Mouse (Mus musculus): ENCODE data around the gene Atxn10. TPM values are rescaled to one million over a fixed set of nuclear protein-coding genes. Genes with fewer than 3 reads are reported as not detected.

Atxn10 gene
- polyA plus RNA-seq, 1 experiment from 2014 or later: 345 TPM

DNA sequence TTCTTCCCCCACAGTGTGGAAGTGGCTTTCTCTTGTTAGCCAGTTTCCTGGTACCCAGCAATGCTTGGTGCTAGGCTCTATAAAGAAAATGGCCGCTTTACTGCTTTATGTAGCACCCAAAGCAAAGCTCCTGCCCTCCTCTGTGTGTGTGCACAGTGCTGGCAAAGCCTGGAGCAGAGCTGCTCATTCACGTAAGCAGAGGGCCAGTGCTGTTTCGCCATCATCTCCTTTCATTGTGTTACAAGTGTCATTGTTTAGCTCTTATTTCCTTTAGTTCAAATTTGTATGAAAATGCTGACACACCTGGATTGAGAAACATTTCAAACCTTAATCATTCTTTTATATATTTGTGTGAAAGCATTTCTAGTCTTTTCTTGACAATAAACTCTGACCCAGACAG is 69.5 kb downstream of the Atxn10 start:
- Histone ChIP-seq H3K9ac (no peak overlapping the region), H3K27me3 (no peaks in the 10 kb centered on the region), H3K36me3 (0 out of 2 replicates have a peak, but pooled peaks cover 3% of the 10 kb centered on the region), H3K27ac (no peak overlapping the region), H3K4me1 (0 out of 2 replicates have a peak, but pooled peaks cover 4% of the 10 kb centered on the region), H3K9me3 (no peaks in the 10 kb centered on the region), H3K4me2 (replicated peaks) (no peak overlapping the region), H3K4me3 (no peak overlapping the region)
- ATAC-seq (ENCODE audit: insufficient number of reproducible peaks, insufficient read depth, low FRiP score, low TSS enrichment): no peak
- 93% methylated on average over 3 of the region's 3 CpGs for WGBS

DNA sequence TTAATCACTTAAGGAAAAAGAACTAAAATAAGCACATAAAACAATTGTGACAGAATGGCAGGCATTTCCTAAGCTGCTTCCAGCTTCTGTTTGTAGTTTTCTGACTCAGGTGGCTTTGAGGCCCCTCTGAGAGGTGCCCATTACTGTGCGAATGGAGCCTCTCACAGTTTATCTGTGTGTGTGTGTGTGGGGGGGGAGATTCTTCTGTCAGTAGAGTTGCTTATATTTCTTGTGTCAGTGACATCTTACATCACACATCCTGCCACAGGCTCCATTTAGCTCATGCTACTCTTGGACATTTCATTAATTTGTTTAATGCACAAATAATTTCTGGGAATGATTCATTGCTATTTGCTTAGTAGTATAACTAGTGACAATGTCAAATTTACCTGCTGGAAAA is 70.8 kb downstream of the Atxn10 start:
- ATAC-seq (ENCODE audit: insufficient number of reproducible peaks, insufficient read depth, low FRiP score, low TSS enrichment): no peak
- H3K36me3 ChIP-seq: no peaks in the 10 kb centered on the region
- H3K9ac ChIP-seq: no peak overlapping the region
- no peak overlapping the region for H3K27ac ChIP-seq
- no peak overlapping the region for H3K4me3 ChIP-seq
- WGBS: 78% methylated on average over 1 of the region's 1 CpGs
- 0 out of 2 replicates have a peak, but pooled peaks cover 4% of the 10 kb centered on the region for H3K4me1 ChIP-seq
- no peak overlapping the region for H3K4me2 ChIP-seq (replicated peaks)
- H3K9me3 ChIP-seq: no peaks in the 10 kb centered on the region
- H3K27me3 ChIP-seq: no peaks in the 10 kb centered on the region

DNA sequence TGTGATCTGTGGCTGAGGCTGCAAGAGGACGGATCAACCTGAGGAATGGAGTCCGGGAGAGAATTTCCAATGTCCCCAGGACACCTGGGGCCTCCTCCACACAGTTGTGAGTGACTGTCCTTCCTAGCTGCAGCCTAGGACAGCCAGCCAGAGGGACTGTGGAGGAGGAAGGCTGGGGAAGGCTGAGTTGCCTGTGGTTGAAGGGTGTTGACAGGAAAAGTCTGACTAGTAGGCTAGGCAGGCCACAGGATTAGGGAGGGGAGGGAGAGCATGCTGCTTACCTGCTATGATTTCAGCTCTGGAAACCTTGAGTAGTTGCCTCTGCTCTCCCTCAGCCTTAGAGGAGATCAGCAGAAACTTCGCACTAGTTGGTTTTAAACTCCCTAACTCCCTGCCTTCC is 71.3 kb downstream of the Atxn10 start:
- H3K9ac ChIP-seq: no peak overlapping the region

DNA sequence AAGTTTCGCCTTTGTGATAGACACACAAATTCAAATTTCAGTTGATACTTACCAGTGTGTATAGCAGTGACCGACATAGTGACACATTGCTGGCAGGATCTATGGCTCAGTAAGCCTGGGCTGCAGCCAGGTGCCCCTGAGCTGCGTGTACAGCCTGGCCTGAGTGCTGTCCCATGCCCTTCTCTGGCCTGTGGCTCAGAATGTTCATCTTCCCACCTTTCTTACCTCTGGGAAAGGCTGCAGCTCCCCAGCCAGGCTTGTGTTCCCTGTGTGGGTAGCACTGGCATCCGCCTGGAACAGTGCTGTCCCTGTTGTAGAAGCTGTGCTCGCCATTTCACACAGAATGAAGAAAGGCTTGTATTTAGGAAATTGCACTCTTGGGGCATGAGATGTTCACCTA is 72.7 kb downstream of the Atxn10 start:
- Histone ChIP-seq H3K27me3 (no peaks in the 10 kb centered on the region), H3K9ac (no peak overlapping the region), H3K9me3 (no peaks in the 10 kb centered on the region), H3K36me3 (no peaks in the 10 kb centered on the region), H3K4me2 (replicated peaks) (no peak overlapping the region), H3K4me3 (no peak overlapping the region), H3K27ac (no peak overlapping the region), H3K4me1 (0 out of 2 replicates have a peak, but pooled peaks cover 4% of the 10 kb centered on the region)
- no peak for ATAC-seq (ENCODE audit: insufficient number of reproducible peaks, insufficient read depth, low FRiP score, low TSS enrichment)
- 81% methylated on average over 5 of the region's 5 CpGs for WGBS

More for the DNA sequence above, 71.3 kb downstream of the Atxn10 start:
- WGBS: 80% methylated on average over 3 of the region's 3 CpGs
- Histone ChIP-seq H3K27me3 (no peaks in the 10 kb centered on the region), H3K4me1 (0 out of 2 replicates have a peak, but pooled peaks cover 4% of the 10 kb centered on the region), H3K9me3 (no peaks in the 10 kb centered on the region), H3K4me2 (replicated peaks) (no peak overlapping the region), H3K36me3 (no peaks in the 10 kb centered on the region), H3K4me3 (no peak overlapping the region), H3K27ac (0 out of 2 replicates have a peak overlapping the region, but pooled peaks have one; percentile 30)
- ATAC-seq (ENCODE audit: insufficient number of reproducible peaks, insufficient read depth, low FRiP score, low TSS enrichment): no peak

DNA sequence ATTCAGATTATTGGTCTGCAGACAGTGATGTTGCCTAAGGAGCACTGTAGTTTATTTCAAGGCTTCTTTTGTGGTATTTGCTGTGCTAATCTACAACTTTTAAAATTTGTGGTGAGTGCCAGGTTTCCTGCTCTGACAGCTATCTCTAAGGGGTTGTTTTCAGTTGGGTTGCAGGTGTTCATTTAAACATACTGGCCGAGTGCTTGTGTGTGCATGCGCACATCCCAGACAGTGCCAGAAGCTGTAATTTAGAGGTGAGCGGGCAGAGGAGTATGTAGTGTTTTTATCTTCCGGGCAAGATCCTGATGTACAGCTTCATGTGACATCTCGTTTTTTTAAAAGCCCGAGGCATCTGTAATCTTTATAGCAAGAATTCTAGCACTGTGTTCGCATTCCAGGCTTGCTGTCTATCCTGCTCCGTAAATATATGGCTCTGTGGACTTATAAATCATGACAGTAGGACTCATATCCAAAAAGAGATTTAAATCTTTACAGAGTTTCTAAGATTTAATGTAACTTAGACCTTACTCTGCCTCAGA is 73.3 kb downstream of the Atxn10 start:
- WGBS: 80% methylated on average over 8 of the region's 8 CpGs
- Histone ChIP-seq H3K27ac (no peak overlapping the region), H3K9ac (no peak overlapping the region), H3K4me2 (replicated peaks) (no peak overlapping the region), H3K27me3 (no peaks in the 10 kb centered on the region), H3K9me3 (no peaks in the 10 kb centered on the region), H3K4me1 (0 out of 2 replicates have a peak, but pooled peaks cover 4% of the 10 kb centered on the region), H3K4me3 (no peak overlapping the region), H3K36me3 (no peaks in the 10 kb centered on the region)
- no peak for ATAC-seq (ENCODE audit: insufficient number of reproducible peaks, insufficient read depth, low FRiP score, low TSS enrichment)

DNA sequence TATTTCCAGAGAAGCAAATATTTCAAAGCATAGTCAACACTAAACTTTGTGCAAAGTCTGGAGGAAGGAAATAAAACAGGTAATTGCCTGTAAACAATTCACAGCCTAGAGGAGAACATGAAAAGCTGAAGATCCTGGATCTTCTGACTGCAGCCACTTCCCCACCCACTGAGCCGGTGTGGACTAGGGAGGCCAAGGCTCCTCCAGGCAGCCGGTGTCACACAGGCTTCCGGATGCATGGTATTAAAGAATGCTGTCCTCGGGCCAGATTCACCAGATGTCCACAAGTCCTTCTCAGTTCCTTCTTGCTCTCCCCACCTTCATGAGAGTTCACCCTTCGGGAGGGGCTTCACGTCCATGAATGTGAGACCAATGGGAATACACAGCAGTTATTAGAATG is 73.8 kb downstream of the Atxn10 start:
- no peak for ATAC-seq (ENCODE audit: insufficient number of reproducible peaks, insufficient read depth, low FRiP score, low TSS enrichment)
- WGBS: 65% methylated on average over 6 of the region's 6 CpGs

DNA sequence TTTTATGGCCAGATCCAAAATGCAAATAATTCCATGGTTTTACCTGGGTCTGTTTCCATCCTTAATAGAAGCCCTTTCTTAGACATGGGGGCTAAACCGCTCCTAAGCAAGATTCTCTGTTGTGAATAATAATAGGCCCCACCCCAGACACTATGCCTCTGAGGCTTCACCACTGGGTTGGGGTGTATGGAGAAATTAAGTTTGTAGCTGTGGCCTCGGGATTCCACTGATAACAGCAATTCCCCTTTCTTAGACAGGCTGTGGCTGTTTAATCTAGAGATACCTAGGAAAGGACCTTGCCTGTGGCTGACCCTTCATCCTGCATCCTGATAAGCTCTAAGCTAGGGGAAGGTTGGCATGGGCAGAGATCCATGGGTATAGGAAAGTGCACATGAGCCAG is 78.6 kb downstream of the Atxn10 start:
- no peak for ATAC-seq (ENCODE audit: insufficient number of reproducible peaks, insufficient read depth, low FRiP score, low TSS enrichment)
- H3K4me2 ChIP-seq (replicated peaks): no peak overlapping the region
- 82% methylated on average over 2 of the region's 2 CpGs for WGBS
- no peaks in the 10 kb centered on the region for H3K9me3 ChIP-seq
- no peak overlapping the region for H3K9ac ChIP-seq
- H3K4me1 ChIP-seq: no peaks in the 10 kb centered on the region
- no peaks in the 10 kb centered on the region for H3K27me3 ChIP-seq
- no peak overlapping the region for H3K27ac ChIP-seq
- H3K36me3 ChIP-seq: 0 out of 2 replicates have a peak, but pooled peaks cover 11% of the 10 kb centered on the region
- no peak overlapping the region for H3K4me3 ChIP-seq

More for the DNA sequence above, 73.8 kb downstream of the Atxn10 start:
- Histone ChIP-seq H3K27ac (no peak overlapping the region), H3K4me1 (0 out of 2 replicates have a peak, but pooled peaks cover under 1% of the 10 kb centered on the region), H3K27me3 (no peaks in the 10 kb centered on the region), H3K9me3 (no peaks in the 10 kb centered on the region), H3K4me2 (replicated peaks) (no peak overlapping the region), H3K4me3 (no peak overlapping the region), H3K36me3 (0 out of 2 replicates have a peak, but pooled peaks cover under 1% of the 10 kb centered on the region), H3K9ac (no peak overlapping the region)

DNA sequence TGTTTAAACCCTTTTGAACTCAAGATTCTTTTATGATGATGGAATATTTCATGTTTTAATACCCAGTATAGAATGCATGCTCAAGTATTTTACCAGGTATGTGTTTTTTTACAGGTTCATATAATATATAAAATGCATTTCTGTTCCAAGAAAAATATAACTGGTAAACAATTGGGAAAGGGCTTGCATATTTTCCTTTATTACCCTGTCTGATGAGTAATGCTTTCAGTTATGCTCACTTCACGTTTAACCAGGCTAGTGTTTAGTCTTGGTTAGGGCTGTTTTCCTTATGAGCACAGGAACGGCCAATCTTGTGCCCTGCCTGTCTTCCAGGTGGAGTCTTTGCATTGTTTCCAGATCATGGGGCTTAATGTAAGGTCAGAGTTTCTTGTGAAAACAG is 84.6 kb downstream of the Atxn10 start:
- no peak overlapping the region for H3K4me2 ChIP-seq (replicated peaks)
- no peaks in the 10 kb centered on the region for H3K4me1 ChIP-seq
- H3K9me3 ChIP-seq: no peaks in the 10 kb centered on the region
- H3K27me3 ChIP-seq: no peaks in the 10 kb centered on the region
- no peak for ATAC-seq (ENCODE audit: insufficient number of reproducible peaks, insufficient read depth, low FRiP score, low TSS enrichment)
- WGBS: 68% methylated on average over 2 of the region's 2 CpGs
- H3K36me3 ChIP-seq: 0 out of 2 replicates have a peak, but pooled peaks cover 6% of the 10 kb centered on the region
- no peak overlapping the region for H3K9ac ChIP-seq
- H3K27ac ChIP-seq: no peak overlapping the region
- no peak overlapping the region for H3K4me3 ChIP-seq

DNA sequence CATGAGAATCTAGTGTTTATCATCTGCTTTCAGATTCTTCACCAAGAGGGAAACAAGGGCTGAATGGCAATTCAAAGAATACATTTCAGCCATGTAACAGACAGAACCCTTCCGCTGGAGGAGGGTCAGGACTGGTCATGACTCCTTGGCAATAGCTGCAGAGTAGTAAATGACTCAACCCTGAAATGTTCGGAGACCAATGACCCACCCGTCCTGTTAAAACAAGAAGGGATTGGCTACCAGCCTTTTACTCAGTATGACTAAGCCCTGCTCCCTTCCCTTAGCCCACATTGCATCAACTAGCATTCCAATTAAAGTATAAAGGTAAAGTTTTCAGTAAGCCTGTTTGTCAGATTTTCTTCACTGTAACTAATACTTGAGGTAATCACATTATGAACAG is 88.2 kb downstream of the Atxn10 start:
- 92% methylated on average over 3 of the region's 3 CpGs for WGBS
- no peak overlapping the region for H3K9ac ChIP-seq
- no peaks in the 10 kb centered on the region for H3K9me3 ChIP-seq
- no peaks in the 10 kb centered on the region for H3K27me3 ChIP-seq
- H3K4me3 ChIP-seq: no peak overlapping the region
- H3K4me2 ChIP-seq (replicated peaks): no peak overlapping the region
- no peak for ATAC-seq (ENCODE audit: insufficient number of reproducible peaks, insufficient read depth, low FRiP score, low TSS enrichment)
- H3K36me3 ChIP-seq: no peaks in the 10 kb centered on the region
- no peak overlapping the region for H3K27ac ChIP-seq
- H3K4me1 ChIP-seq: no peaks in the 10 kb centered on the region

DNA sequence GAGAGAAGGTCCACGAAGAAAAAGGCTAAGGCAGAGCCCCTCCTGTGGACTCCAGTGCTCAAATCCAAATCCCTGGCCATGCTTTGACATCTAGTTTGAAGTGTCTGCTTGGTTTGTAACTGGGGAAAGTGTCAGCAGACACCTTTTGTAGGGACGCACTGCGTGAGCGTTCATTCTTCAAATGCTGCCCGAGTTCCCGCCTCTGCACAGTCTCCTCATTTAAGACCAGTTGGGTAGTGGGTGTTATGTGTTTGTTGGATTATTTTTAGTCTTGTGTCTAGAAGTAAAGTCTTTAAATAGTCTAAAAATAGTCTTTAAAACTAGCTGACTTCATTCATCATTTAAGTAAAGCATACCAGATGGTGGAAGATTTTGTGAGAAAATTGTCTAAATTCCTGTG is 92.1 kb downstream of the Atxn10 start:
- Histone ChIP-seq H3K9me3 (no peaks in the 10 kb centered on the region), H3K9ac (no peak overlapping the region), H3K4me2 (replicated peaks) (no peak overlapping the region), H3K4me3 (no peak overlapping the region), H3K4me1 (no peaks in the 10 kb centered on the region), H3K36me3 (no peaks in the 10 kb centered on the region), H3K27me3 (no peaks in the 10 kb centered on the region), H3K27ac (no peak overlapping the region)
- ATAC-seq (ENCODE audit: insufficient number of reproducible peaks, insufficient read depth, low FRiP score, low TSS enrichment): no peak
- WGBS: 88% methylated on average over 6 of the region's 6 CpGs

DNA sequence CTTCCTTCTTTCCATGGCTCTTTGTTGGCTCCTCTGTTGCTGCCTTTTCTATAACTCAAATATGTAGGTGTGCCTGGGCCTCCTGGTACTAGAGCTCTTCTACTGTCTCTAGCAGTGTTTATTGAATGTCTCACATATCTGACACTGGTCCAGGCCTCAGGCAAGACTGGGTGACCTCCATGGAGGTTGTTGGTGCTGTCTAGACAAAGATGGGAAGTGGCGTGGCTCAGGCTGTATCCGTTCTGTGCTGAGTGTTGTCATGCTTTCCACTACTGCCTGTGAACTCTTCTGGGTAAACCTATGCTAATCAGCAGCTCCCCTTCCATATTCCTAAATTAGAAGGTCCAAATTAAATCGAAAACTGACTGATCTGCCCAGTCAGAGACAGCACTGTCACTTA is 106.5 kb downstream of the Atxn10 start:
- Histone ChIP-seq H3K27me3 (no peaks in the 10 kb centered on the region), H3K27ac (no peak overlapping the region), H3K4me2 (replicated peaks) (no peak overlapping the region), H3K9ac (no peak overlapping the region), H3K36me3 (peaks cover 13% of the 10 kb centered on the region; the same call in 1 of the 2 replicates), H3K4me3 (no peak overlapping the region), H3K4me1 (no peaks in the 10 kb centered on the region), H3K9me3 (no peaks in the 10 kb centered on the region)
- WGBS: 82% methylated on average over 3 of the region's 3 CpGs
- ATAC-seq (ENCODE audit: insufficient number of reproducible peaks, insufficient read depth, low FRiP score, low TSS enrichment): no peak

DNA sequence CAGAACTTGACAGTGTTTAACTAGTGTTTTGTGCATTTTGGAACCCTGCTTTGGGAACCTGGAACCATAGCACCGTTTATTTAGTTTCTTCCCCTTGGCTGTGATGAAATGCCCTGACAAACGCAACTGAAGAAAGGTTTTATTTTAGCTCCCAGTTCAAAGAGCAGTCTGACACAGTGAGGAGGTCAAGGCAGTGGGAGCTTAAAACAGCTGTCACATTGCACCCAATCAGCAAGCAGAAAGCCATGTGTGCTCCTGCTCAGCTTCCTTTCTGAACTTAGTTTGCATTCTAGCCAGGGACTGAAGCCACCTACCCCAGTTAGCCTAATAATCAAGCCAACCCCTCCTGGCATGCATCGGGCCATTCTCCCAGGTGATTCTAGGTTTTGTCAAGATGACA is 110.6 kb downstream of the Atxn10 start:
- WGBS: 82% methylated on average over 3 of the region's 3 CpGs
- no peaks in the 10 kb centered on the region for H3K4me1 ChIP-seq
- H3K9ac ChIP-seq: no peak overlapping the region
- H3K4me3 ChIP-seq: no peak overlapping the region
- H3K27me3 ChIP-seq: no peaks in the 10 kb centered on the region
- H3K4me2 ChIP-seq (replicated peaks): no peak overlapping the region
- H3K9me3 ChIP-seq: no peaks in the 10 kb centered on the region
- H3K36me3 ChIP-seq: peaks cover 15% of the 10 kb centered on the region
- no peak for ATAC-seq (ENCODE audit: insufficient number of reproducible peaks, insufficient read depth, low FRiP score, low TSS enrichment)
- no peak overlapping the region for H3K27ac ChIP-seq
